20 mouse cellular contexts compared by ENCODE assay signal in the genomic region with DNA sequence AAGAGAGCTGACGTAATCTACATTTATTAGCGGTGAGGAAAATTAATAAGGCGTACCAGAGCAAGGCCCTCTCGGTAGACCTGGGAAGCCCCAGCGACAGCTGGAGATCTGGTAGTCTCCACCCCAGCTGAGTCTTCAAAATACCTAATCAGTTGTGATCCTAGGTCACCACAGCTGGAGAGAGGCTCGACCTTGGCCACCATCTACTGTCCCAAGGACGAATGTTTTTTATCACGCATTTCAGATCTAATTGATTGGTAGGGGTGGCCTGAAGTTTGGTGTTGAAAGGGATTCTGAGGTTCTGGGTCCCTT. TPM values are rescaled to one million over a fixed set of nuclear protein-coding genes. Genes with fewer than 3 reads are reported as not detected.
DNase-seq lines count a peak whose midpoint lies in the region; ATAC-seq and TF ChIP-seq lines count a peak whose summit lies in the region.
"Had no signal": no experiment of that assay in that cellular context is flagged by ENCODE, and none has a peak within 500 bp of the region (broad histone marks: within the 10 kb centered on the region; RNA-seq: fewer than 3 reads in every experiment).

No protein-coding gene starts in this region.

- TF ChIP-seq CTCF in liver, postnatal 0 days (IDR thresholded peaks at IDR 0.05; ENCODE audit: low read depth) = 0 out of 2 replicates have a peak, but pooled peaks have one; percentile 5
- TF ChIP-seq CTCF in embryonic fibroblast, embryonic 13.5 days (IDR thresholded peaks at IDR 0.05; ENCODE audit: borderline replicate concordance, insufficient read depth, low read length) = no peak

- no peaks in the 10 kb centered on the region for H3K36me3 ChIP-seq in heart, embryonic 11.5 days (ENCODE audit: control insufficient read depth, insufficient read depth, low read length)
- no peaks in the 10 kb centered on the region for H3K36me3 ChIP-seq in liver, postnatal 0 days (replicated peaks; ENCODE audit: insufficient read depth, low read length)
- no peaks in the 10 kb centered on the region for H3K36me3 ChIP-seq in liver, embryonic 11.5 days (ENCODE audit: control insufficient read depth, insufficient read depth, low read length)
- H3K36me3 ChIP-seq in limb, embryonic 14.5 days (ENCODE audit: control insufficient read depth, insufficient read depth, low read length) = no peaks in the 10 kb centered on the region
- H3K36me3 ChIP-seq: embryonic facial prominence, embryonic 15.5 days; forebrain, embryonic 10.5 days; hindbrain, embryonic 13.5 days; midbrain, embryonic 13.5 days; neural tube, embryonic 12.5 days had no signal

- peak overlapping the region; percentile 34; the same call in 1 of the 2 replicates for H3K9ac ChIP-seq in heart, embryonic 11.5 days (ENCODE audit: low read depth, low read length)
- no peak overlapping the region; the same call in 1 of the 2 replicates for H3K9ac ChIP-seq in liver, postnatal 0 days (replicated peaks)
- H3K9ac ChIP-seq in liver, embryonic 11.5 days (ENCODE audit: low read depth, low read length) = no peak overlapping the region
- no peak overlapping the region for H3K9ac ChIP-seq in limb, embryonic 14.5 days (ENCODE audit: low read depth, low read length, severe bottlenecking)
- H3K9ac ChIP-seq: embryonic facial prominence, embryonic 15.5 days; forebrain, postnatal 0 days; hindbrain, embryonic 13.5 days; liver, embryonic 14.5 days; midbrain, embryonic 13.5 days; neural tube, embryonic 12.5 days had no signal

- peak overlapping the region; percentile 46; the same call in 1 of the 2 replicates for H3K27ac ChIP-seq in heart, embryonic 11.5 days (ENCODE audit: low read depth, low read length)
- no peak overlapping the region for H3K27ac ChIP-seq in liver, postnatal 0 days (ENCODE audit: low read depth)
- H3K27ac ChIP-seq in liver, embryonic 11.5 days (ENCODE audit: low read depth, low read length) = no peak overlapping the region
- H3K27ac ChIP-seq in embryonic fibroblast, embryonic 13.5 days (ENCODE audit: insufficient read depth, low read length) = peak overlapping the region; percentile 7
- no peak overlapping the region for H3K27ac ChIP-seq in limb, embryonic 14.5 days (replicated peaks; ENCODE audit: low read depth, low read length)
- H3K27ac ChIP-seq: hindbrain, embryonic 13.5 days; liver, embryonic 14.5 days; midbrain, embryonic 13.5 days; neural tube, embryonic 12.5 days; stomach, postnatal 0 days had no signal

- no peak for DNase-seq in heart, adult 18-20 months
- DNase-seq in liver, postnatal 0 days = no peak
- no peak for DNase-seq in liver, embryonic 11.5 days (ENCODE audit: low spot score)
- DNase-seq in limb, embryonic 14.5 days (ENCODE audit: low spot score) = peak; percentile 46
- DNase-seq in thymus, adult 18-20 months = no peak
- DNase-seq: adrenal gland, postnatal 10 days; cerebellum, adult 11 months; cerebellum, postnatal 10 days; forebrain, postnatal 0 days; kidney, adult 2 months had no signal

- peak overlapping the region; percentile 34 for H3K4me2 ChIP-seq in heart, embryonic 11.5 days
- no peak overlapping the region for H3K4me2 ChIP-seq in liver, postnatal 0 days (ENCODE audit: low read depth, low read length)
- no peak overlapping the region for H3K4me2 ChIP-seq in liver, embryonic 11.5 days
- no peak overlapping the region for H3K4me2 ChIP-seq in limb, embryonic 14.5 days (replicated peaks; ENCODE audit: low read depth, low read length, severe bottlenecking)
- H3K4me2 ChIP-seq: embryonic facial prominence, embryonic 15.5 days; hindbrain, embryonic 13.5 days; midbrain, embryonic 13.5 days; neural tube, embryonic 12.5 days had no signal

- no peak for TF ChIP-seq POLR2A in embryonic fibroblast, embryonic 13.5 days (IDR thresholded peaks at IDR 0.05; ENCODE audit: low read depth, low read length)
- no peak for TF ChIP-seq POLR2A in limb, embryonic 14.5 days (IDR thresholded peaks at IDR 0.05; ENCODE audit: borderline replicate concordance, extremely low read depth, insufficient read depth, insufficient read length)

- H3K27me3 ChIP-seq in heart, embryonic 11.5 days (ENCODE audit: control insufficient read depth, insufficient read depth, low read length) = peaks cover 3% of the 10 kb centered on the region
- H3K27me3 ChIP-seq in liver, postnatal 0 days (ENCODE audit: insufficient read depth, low read length) = peaks cover 24% of the 10 kb centered on the region
- H3K27me3 ChIP-seq in liver, embryonic 11.5 days (replicated peaks; ENCODE audit: control insufficient read depth, insufficient read depth, low read length) = peaks cover 39% of the 10 kb centered on the region
- H3K27me3 ChIP-seq in limb, embryonic 14.5 days (ENCODE audit: control insufficient read depth, insufficient read depth, low read length) = no peaks in the 10 kb centered on the region

- TF ChIP-seq EP300 in liver, postnatal 0 days (IDR thresholded peaks at IDR 0.05; ENCODE audit: low read depth) = no peak

- ATAC-seq in heart, embryonic 11.5 days (replicated peaks; ENCODE audit: insufficient number of reproducible peaks, low FRiP score, low TSS enrichment) = no peak
- no peak for ATAC-seq in liver, postnatal 0 days
- ATAC-seq in liver, embryonic 11.5 days (replicated peaks; ENCODE audit: low FRiP score) = no peak
- ATAC-seq in limb, embryonic 14.5 days (ENCODE audit: low FRiP score, low read depth) = no peak
- ATAC-seq: forebrain, postnatal 0 days; inflammation-experienced regulatory T-cells, adult 6 months; midbrain, embryonic 13.5 days had no signal

- H3K4me1 ChIP-seq in heart, embryonic 11.5 days (ENCODE audit: control insufficient read depth, insufficient read depth, low read length) = peaks cover 42% of the 10 kb centered on the region
- H3K4me1 ChIP-seq in liver, postnatal 0 days (ENCODE audit: insufficient read depth) = peaks cover 15% of the 10 kb centered on the region
- H3K4me1 ChIP-seq in liver, embryonic 11.5 days (replicated peaks; ENCODE audit: control insufficient read depth, insufficient read depth, low read length) = no peaks in the 10 kb centered on the region
- peaks cover 6% of the 10 kb centered on the region; the same call in 1 of the 2 replicates for H3K4me1 ChIP-seq in embryonic fibroblast, embryonic 13.5 days (ENCODE audit: control insufficient read depth, insufficient read depth, low read length)
- H3K4me1 ChIP-seq in limb, embryonic 14.5 days (ENCODE audit: control insufficient read depth, insufficient read depth, low read length) = peaks cover 52% of the 10 kb centered on the region

- H3K4me3 ChIP-seq in heart, embryonic 11.5 days (ENCODE audit: low read depth, low read length) = no peak overlapping the region
- no peak overlapping the region for H3K4me3 ChIP-seq in liver, postnatal 0 days (ENCODE audit: low read depth, low read length)
- no peak overlapping the region for H3K4me3 ChIP-seq in liver, embryonic 11.5 days (ENCODE audit: low read depth, low read length)
- H3K4me3 ChIP-seq in embryonic fibroblast, embryonic 13.5 days (ENCODE audit: insufficient read depth, low read length) = no peak overlapping the region
- H3K4me3 ChIP-seq in limb, embryonic 14.5 days (replicated peaks; ENCODE audit: low read length) = no peak overlapping the region
- H3K4me3 ChIP-seq: embryonic facial prominence, embryonic 15.5 days; forebrain, embryonic 10.5 days; hindbrain, embryonic 13.5 days; midbrain, embryonic 13.5 days; neural tube, embryonic 12.5 days had no signal

- 23% methylated on average over 8 of the region's 8 CpGs for WGBS in heart, embryonic 11.5 days (ENCODE audit: insufficient replicate concordance)
- 54% methylated on average over 8 of the region's 8 CpGs for WGBS in liver, postnatal 0 days (ENCODE audit: insufficient replicate concordance)
- 29% methylated on average over 8 of the region's 8 CpGs for WGBS in liver, embryonic 11.5 days
- 27% methylated on average over 8 of the region's 8 CpGs for WGBS in limb, embryonic 14.5 days

- no peaks in the 10 kb centered on the region for H3K9me3 ChIP-seq in heart, embryonic 11.5 days (replicated peaks; ENCODE audit: control insufficient read depth, low read length)
- H3K9me3 ChIP-seq in liver, postnatal 0 days (ENCODE audit: low read length) = no peaks in the 10 kb centered on the region
- H3K9me3 ChIP-seq in liver, embryonic 11.5 days (ENCODE audit: control insufficient read depth, low read length) = no peaks in the 10 kb centered on the region
- H3K9me3 ChIP-seq in limb, embryonic 14.5 days (ENCODE audit: control insufficient read depth, low read length) = no peaks in the 10 kb centered on the region
- H3K9me3 ChIP-seq: embryonic facial prominence, embryonic 15.5 days; forebrain, embryonic 10.5 days; hindbrain, embryonic 13.5 days; midbrain, embryonic 13.5 days; neural tube, embryonic 12.5 days had no signal

RNA-seq across cellular contexts. Expression of a gene that starts 6.4 kb away (rescaled TPM):
- polyA plus RNA-seq in heart, embryonic 11.5 days (2014; fragmentation: Nextera tagmentation; extraction: Ambion mirVana) = 11.6 and 11.8 TPM in 2 replicates
- 1 to 10 TPM; 8.3 to 9.1 TPM for total RNA-seq in heart, adult 18-20 months (2021)
- polyA plus RNA-seq in liver, postnatal 0 days (2015; fragmentation: Nextera tagmentation; extraction: Ambion mirVana) = 0.96 and 1.3 TPM in 2 replicates
- polyA plus RNA-seq in liver, embryonic 11.5 days (2014; fragmentation: Nextera tagmentation; extraction: Ambion mirVana) = 3.1 and 3.4 TPM in 2 replicates
- polyA plus RNA-seq in embryonic fibroblast, embryonic 13.5 days (2011; ENCODE audit: insufficient read length, low read depth, missing spikeins) = 14.0 and 16.2 TPM in 2 replicates
- 19.8 and 26.5 TPM in 2 replicates for polyA plus RNA-seq in limb, embryonic 14.5 days (2012; rRNA removed)
- polyA plus RNA-seq in limb, embryonic 14.5 days (2014; fragmentation: Nextera tagmentation; extraction: Ambion mirVana) = 15.1 and 19.5 TPM in 2 replicates
- polyA plus RNA-seq: inflammation-experienced regulatory T-cells, adult 6 months had no signal

Comparison
In these comparisons a context has a peak if more than half of its experiments do, and no peak if none do; other contexts are left out.
1. H3K27ac ChIP-seq: peak in heart, embryonic 11.5 days (single experiment) and embryonic fibroblast, embryonic 13.5 days (single experiment); none in liver, postnatal 0 days (single experiment), liver, embryonic 11.5 days (single experiment) and limb, embryonic 14.5 days (single experiment).